Mouse (Mus musculus): ENCODE data around the gene 1700025G04Rik. TPM values are rescaled to one million over a fixed set of nuclear protein-coding genes. Genes with fewer than 3 reads are reported as not detected.

The 1700025G04Rik gene
- polyA plus RNA-seq, 1 experiment from 2014 or later, result 2.3 TPM

DNA sequence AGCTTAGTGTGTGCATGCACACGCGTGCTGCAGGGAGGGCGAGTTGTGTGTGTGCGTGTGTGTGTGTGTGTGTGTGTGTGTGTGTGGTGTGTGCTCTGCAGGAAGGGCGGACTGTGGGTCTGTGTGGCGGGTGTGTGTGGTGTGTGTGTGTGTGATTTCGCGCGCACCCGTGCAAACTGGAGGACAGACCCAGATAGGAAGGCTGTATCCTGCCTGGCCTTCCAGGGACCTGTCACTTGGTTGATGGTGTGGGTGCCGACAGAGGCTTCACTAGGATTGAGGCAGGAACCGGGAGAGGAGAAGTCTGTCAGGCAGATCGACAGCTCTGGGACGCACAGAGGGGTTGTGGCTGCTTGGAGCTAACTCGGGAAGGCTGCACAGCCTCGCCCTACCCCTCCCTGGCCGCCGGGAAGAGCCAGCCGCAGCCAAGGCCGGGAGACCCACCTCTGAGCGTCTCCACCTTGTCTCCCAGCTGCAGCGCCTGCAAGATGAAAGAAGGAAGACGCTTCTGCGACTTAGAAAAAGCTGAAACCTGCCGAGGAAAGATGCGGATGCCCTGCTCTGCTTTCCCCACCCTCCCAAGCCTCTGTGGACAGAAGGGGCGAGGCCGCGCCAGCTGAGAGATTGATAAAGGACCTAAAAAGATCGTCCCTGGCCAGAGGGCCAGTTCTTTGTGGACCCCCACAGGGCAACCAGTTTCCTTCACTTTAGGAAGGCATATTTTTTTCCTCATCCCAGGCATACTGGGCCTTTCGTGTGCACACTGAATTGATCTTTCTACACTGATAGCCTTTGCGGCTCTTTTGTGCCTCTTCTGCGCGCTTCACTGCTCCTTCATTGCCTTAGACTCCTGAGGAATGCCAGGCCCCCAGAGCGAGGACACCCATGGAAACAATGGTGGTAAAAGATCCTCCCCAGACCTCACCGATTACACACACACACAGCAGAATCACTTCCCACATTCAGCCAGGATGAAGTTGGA lies 930 bp upstream of the 1700025G04Rik start:
- Histone ChIP-seq H3K27me3 (ENCODE audit: control insufficient read depth, insufficient read depth, low read depth, low read length) (peaks cover 47% of the 10 kb centered on the region), H3K9ac (ENCODE audit: low read depth, low read length) (no peak overlapping the region; the same call in 1 of the 2 replicates), H3K4me2 (ENCODE audit: low read depth, low read length) (peak overlapping the region; percentile 70), H3K9me3 (replicated peaks; ENCODE audit: control insufficient read depth, low read length) (no peaks in the 10 kb centered on the region), H3K4me1 (ENCODE audit: control insufficient read depth, low read depth, low read length) (peaks cover 3% of the 10 kb centered on the region), H3K4me3 (ENCODE audit: low read depth, low read length) (peak overlapping the region; percentile 68), H3K27ac (ENCODE audit: low read length) (no peak overlapping the region), H3K36me3 (ENCODE audit: control insufficient read depth, insufficient read depth) (no peaks in the 10 kb centered on the region)
- ATAC-seq (ENCODE audit: low read depth), result peak; percentile 47
- WGBS (ENCODE audit: insufficient replicate concordance), result 6% methylated on average over 36 of the region's 36 CpGs

DNA sequence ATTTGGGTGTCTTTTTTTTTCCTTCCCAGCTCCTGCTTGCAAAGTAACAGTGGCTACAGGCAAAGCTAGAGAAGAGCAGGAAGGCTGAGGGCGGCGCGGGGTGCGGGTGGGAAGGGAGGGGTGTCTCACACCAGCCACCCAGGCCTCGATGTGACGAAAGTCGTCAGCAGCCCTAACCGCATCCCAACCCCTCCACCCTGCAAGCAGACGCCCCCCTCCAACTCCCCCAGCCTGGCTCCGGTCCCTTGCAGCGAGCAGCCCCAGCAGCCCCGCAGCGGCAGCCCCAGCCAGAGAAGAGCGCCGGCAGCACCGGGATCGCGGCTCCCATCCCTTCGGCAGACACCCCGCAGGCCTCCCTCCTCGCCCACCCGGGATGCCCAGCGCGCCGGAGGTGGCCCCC lies 399 bp downstream of the 1700025G04Rik start:
- H3K36me3 ChIP-seq (ENCODE audit: control insufficient read depth, insufficient read depth), result no peaks in the 10 kb centered on the region
- 1% methylated on average over 25 of the region's 25 CpGs for WGBS (ENCODE audit: insufficient replicate concordance)
- H3K27me3 ChIP-seq (ENCODE audit: control insufficient read depth, insufficient read depth, low read depth, low read length), result peaks cover 47% of the 10 kb centered on the region
- no peak for ATAC-seq (ENCODE audit: low read depth)
- H3K4me3 ChIP-seq (ENCODE audit: low read depth, low read length), result peak overlapping the region; percentile 68
- H3K4me2 ChIP-seq (ENCODE audit: low read depth, low read length), result peak overlapping the region; percentile 70
- peaks cover 3% of the 10 kb centered on the region for H3K4me1 ChIP-seq (ENCODE audit: control insufficient read depth, low read depth, low read length)
- H3K9ac ChIP-seq (ENCODE audit: low read depth, low read length), result peak overlapping the region; percentile 61
- no peak overlapping the region for H3K27ac ChIP-seq (ENCODE audit: low read length)
- no peaks in the 10 kb centered on the region for H3K9me3 ChIP-seq (replicated peaks; ENCODE audit: control insufficient read depth, low read length)

DNA sequence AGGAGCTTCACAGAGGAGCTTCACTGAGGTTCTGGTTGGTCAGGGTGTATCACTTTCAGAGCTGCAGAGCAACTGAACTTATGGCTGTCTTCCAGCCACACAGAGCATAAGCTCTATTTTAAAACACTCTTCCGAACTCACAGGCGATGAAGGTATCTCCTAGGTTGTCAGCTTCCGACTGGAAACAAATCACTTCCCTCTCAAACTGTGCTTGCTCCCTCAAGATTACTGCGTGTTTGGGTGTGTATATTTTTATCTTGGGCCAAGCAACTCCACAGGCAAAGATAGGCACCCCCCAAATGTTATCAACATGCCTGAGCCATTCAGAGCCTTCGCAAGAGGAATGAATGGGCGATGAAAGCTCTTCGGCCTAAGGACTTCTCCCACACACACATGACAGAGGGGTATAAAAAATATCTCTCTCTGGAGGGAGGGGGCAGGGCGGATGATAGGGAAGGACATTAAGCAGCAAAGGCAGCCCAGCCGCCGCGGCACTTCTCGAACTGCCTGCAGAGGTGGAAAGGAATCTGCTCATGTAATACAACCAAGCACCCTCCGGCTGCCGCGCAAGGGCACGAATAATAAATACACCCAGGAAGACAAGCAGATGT lies 1.0 kb downstream of the 1700025G04Rik start:
- Histone ChIP-seq H3K4me2 (ENCODE audit: low read depth, low read length) (peak overlapping the region; percentile 70), H3K36me3 (ENCODE audit: control insufficient read depth, insufficient read depth) (no peaks in the 10 kb centered on the region), H3K9me3 (replicated peaks; ENCODE audit: control insufficient read depth, low read length) (no peaks in the 10 kb centered on the region), H3K27ac (ENCODE audit: low read length) (no peak overlapping the region), H3K27me3 (ENCODE audit: control insufficient read depth, insufficient read depth, low read depth, low read length) (peaks cover 47% of the 10 kb centered on the region), H3K9ac (ENCODE audit: low read depth, low read length) (no peak overlapping the region), H3K4me3 (ENCODE audit: low read depth, low read length) (peak overlapping the region; percentile 68), H3K4me1 (ENCODE audit: control insufficient read depth, low read depth, low read length) (peaks cover 3% of the 10 kb centered on the region)
- 3% methylated on average over 16 of the region's 16 CpGs for WGBS (ENCODE audit: insufficient replicate concordance)
- no peak for ATAC-seq (ENCODE audit: low read depth)

DNA sequence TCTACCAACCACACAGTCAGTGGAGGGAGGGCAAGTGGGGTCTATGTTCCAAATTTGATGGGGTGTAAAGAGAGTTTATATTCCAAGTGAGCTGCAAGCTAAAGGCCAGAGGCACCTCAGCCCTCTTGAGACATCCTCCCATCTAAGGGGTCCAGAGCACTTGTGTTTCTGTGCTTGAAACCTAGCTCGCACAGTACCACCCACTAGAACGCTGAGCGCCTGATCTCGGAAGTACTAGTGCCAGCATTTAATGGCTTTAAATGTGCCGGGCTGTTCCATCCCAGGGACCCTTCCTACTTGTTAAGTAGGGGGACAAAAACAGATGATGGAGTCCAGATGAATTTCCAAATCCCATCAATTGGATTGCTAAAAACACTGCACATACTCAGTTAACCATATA lies 1.9 kb downstream of the 1700025G04Rik start:
- 0 out of 2 replicates have a peak overlapping the region, but pooled peaks have one; percentile 3 for H3K4me2 ChIP-seq (ENCODE audit: low read depth, low read length)
- H3K27me3 ChIP-seq (ENCODE audit: control insufficient read depth, insufficient read depth, low read depth, low read length), result peaks cover 47% of the 10 kb centered on the region
- peaks cover 3% of the 10 kb centered on the region for H3K4me1 ChIP-seq (ENCODE audit: control insufficient read depth, low read depth, low read length)
- no peak overlapping the region for H3K9ac ChIP-seq (ENCODE audit: low read depth, low read length)
- ATAC-seq (ENCODE audit: low read depth), result no peak
- H3K36me3 ChIP-seq (ENCODE audit: control insufficient read depth, insufficient read depth), result no peaks in the 10 kb centered on the region
- 59% methylated on average over 5 of the region's 5 CpGs for WGBS (ENCODE audit: insufficient replicate concordance)
- no peak overlapping the region for H3K27ac ChIP-seq (ENCODE audit: low read length)
- H3K4me3 ChIP-seq (ENCODE audit: low read depth, low read length), result no peak overlapping the region
- H3K9me3 ChIP-seq (replicated peaks; ENCODE audit: control insufficient read depth, low read length), result no peaks in the 10 kb centered on the region

DNA sequence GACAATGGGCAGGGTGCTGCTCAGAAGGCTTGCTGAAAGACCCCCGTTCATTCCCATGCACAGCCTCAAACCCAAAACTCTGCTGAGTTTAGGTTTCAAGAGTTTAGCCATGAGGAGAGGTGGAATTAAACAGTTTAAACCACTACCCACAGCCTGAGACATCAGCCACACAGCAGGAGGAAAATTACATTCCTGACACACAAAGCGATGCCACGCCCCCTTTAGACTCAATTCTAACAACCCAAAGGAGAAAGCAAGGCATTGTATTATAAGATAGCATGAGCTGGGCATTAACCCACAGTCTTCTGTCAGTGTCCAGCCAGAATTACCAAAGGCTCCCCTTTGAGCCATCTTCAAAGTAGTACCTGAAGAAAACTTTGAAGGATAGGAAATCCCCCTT lies 3.0 kb downstream of the 1700025G04Rik start:
- no peaks in the 10 kb centered on the region for H3K9me3 ChIP-seq (replicated peaks; ENCODE audit: control insufficient read depth, low read length)
- ATAC-seq (ENCODE audit: low read depth), result no peak
- H3K27ac ChIP-seq (ENCODE audit: low read length), result no peak overlapping the region
- H3K9ac ChIP-seq (ENCODE audit: low read depth, low read length), result no peak overlapping the region
- peaks cover 41% of the 10 kb centered on the region for H3K27me3 ChIP-seq (ENCODE audit: control insufficient read depth, insufficient read depth, low read depth, low read length)
- no peak overlapping the region for H3K4me3 ChIP-seq (ENCODE audit: low read depth, low read length)
- H3K4me2 ChIP-seq (ENCODE audit: low read depth, low read length), result no peak overlapping the region
- no peaks in the 10 kb centered on the region for H3K36me3 ChIP-seq (ENCODE audit: control insufficient read depth, insufficient read depth)
- WGBS (ENCODE audit: insufficient replicate concordance), result 58% methylated on average over 3 of the region's 3 CpGs
- peaks cover 3% of the 10 kb centered on the region for H3K4me1 ChIP-seq (ENCODE audit: control insufficient read depth, low read depth, low read length)

DNA sequence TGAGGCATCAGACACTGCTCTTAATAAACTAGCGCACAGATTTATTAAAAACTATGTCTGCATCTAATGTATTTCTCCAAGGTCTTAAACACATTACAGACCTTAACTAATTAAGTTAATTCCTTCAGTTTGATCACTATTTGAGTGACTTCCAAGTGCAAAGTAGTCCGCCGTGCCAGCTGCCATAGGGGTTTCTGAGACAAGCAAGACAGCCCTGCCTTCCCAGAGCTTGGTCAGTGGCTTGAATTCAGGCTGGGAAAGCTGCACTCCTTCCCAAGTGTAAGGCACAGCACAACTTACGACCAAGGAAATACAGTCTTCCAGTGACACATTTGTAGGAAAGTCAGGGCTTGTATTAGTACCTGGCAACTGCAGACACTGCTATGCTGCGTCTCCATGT lies 4.4 kb downstream of the 1700025G04Rik start:
- H3K4me2 ChIP-seq (ENCODE audit: low read depth, low read length), result no peak overlapping the region
- no peak for ATAC-seq (ENCODE audit: low read depth)
- no peak overlapping the region for H3K4me3 ChIP-seq (ENCODE audit: low read depth, low read length)
- no peak overlapping the region for H3K27ac ChIP-seq (ENCODE audit: low read length)
- 73% methylated on average over 5 of the region's 5 CpGs for WGBS (ENCODE audit: insufficient replicate concordance)
- H3K4me1 ChIP-seq (ENCODE audit: control insufficient read depth, low read depth, low read length), result peaks cover 3% of the 10 kb centered on the region
- no peaks in the 10 kb centered on the region for H3K9me3 ChIP-seq (replicated peaks; ENCODE audit: control insufficient read depth, low read length)
- peaks cover 29% of the 10 kb centered on the region for H3K27me3 ChIP-seq (ENCODE audit: control insufficient read depth, insufficient read depth, low read depth, low read length)
- H3K9ac ChIP-seq (ENCODE audit: low read depth, low read length), result no peak overlapping the region
- no peaks in the 10 kb centered on the region for H3K36me3 ChIP-seq (ENCODE audit: control insufficient read depth, insufficient read depth)

DNA sequence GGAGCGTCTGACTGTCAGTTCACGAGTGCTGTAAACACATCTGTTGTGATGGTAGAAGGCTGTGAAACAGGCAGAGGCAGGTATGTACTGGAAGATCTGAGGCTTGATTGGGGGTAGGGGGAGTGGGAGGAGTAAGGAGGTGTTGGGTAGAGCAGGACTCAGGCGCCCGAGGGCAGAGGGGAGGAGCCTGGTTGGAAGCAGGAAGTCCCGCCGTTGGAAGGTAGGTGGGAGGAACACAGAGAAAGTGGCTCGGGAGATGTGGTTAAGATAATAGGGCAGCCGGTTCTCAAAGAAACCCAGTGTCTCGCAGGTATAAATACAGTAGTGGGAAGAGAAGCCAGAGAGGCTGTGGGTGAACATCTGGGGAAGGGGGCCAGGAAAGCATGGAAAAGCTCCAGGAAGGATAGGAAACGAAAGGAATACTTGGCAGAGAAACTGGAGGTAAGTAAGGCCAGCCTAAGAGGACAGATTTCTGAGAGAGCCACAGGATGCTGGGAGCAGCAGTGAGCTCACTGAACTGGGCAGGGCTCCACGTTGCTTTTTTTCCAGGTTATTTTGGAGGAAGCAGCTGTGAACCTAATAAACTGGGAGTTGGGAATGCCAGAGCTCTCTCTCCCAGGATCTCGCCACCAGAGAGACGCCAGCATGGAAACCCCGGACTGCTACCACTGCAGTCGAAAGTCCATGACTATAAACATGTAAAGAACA lies 5.1 kb downstream of the 1700025G04Rik start:
- Histone ChIP-seq H3K36me3 (ENCODE audit: control insufficient read depth, insufficient read depth) (no peaks in the 10 kb centered on the region), H3K27ac (ENCODE audit: low read length) (no peak overlapping the region), H3K27me3 (ENCODE audit: control insufficient read depth, insufficient read depth, low read depth, low read length) (peaks cover 21% of the 10 kb centered on the region), H3K9ac (ENCODE audit: low read depth, low read length) (no peak overlapping the region), H3K4me1 (ENCODE audit: control insufficient read depth, low read depth, low read length) (peaks cover 3% of the 10 kb centered on the region), H3K9me3 (replicated peaks; ENCODE audit: control insufficient read depth, low read length) (no peaks in the 10 kb centered on the region), H3K4me3 (ENCODE audit: low read depth, low read length) (peak overlapping the region; percentile 16), H3K4me2 (ENCODE audit: low read depth, low read length) (peak overlapping the region; percentile 34)
- peak; percentile 19; the same call in 1 of the 2 replicates for ATAC-seq (ENCODE audit: low read depth)
- WGBS (ENCODE audit: insufficient replicate concordance), result 20% methylated on average over 15 of the region's 15 CpGs

DNA sequence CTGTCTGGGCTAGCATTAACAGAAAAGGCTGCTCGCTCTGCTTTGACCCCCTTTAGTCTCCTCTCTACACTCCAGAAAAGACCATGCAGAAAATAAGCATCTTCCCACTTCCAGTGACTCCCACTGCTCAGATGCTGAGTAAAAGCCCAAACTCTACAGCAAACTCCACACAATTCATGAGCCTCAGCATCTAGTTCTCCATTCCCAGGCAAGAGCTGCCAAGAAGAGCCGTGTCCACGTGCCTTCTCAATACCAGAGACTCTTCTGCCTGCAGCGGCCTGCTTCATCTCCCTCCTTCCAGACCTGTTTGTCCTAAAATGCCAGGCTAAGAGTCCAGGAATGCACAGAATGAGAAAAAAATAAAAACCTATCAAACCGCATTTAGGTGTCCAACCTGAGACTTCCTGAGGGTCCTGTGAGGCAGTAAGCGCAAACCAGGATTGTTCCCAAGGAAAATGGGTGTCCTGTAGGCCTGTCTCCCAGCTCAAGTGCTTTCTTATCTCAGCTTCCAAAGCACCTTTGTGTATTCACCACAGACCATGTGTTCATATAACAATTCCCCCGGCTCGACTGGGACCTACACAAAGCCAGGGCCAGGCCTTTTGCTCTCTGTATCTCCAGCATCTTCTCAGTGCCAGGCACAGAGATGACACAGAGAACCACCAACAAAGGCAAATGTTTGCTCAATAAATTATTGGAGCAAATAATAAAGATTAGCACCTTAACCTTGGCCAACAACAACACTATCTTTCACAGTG lies 7.8 kb downstream of the 1700025G04Rik start:
- Histone ChIP-seq H3K9ac (ENCODE audit: low read depth, low read length) (no peak overlapping the region), H3K9me3 (replicated peaks; ENCODE audit: control insufficient read depth, low read length) (no peaks in the 10 kb centered on the region), H3K4me1 (ENCODE audit: control insufficient read depth, low read depth, low read length) (no peaks in the 10 kb centered on the region; the same call in 1 of the 2 replicates), H3K27ac (ENCODE audit: low read length) (no peak overlapping the region), H3K36me3 (ENCODE audit: control insufficient read depth, insufficient read depth) (no peaks in the 10 kb centered on the region), H3K4me2 (ENCODE audit: low read depth, low read length) (no peak overlapping the region), H3K27me3 (ENCODE audit: control insufficient read depth, insufficient read depth, low read depth, low read length) (no peaks in the 10 kb centered on the region; the same call in 1 of the 2 replicates), H3K4me3 (ENCODE audit: low read depth, low read length) (no peak overlapping the region)
- WGBS (ENCODE audit: insufficient replicate concordance), result 56% methylated on average over 8 of the region's 8 CpGs
- no peak for ATAC-seq (ENCODE audit: low read depth)

All from liver, embryonic 16.5 days (tissue).